Mouse (Mus musculus): ENCODE data around the gene Fam173a. TPM values are rescaled to one million over a fixed set of nuclear protein-coding genes. Genes with fewer than 3 reads are reported as not detected.
A peak's percentile ranks its signal among the peaks of the same experiment; 100 is the strongest.

Gene Fam173a
- total RNA-seq, 1 experiment from 2014 or later: 21.1 TPM

DNA sequence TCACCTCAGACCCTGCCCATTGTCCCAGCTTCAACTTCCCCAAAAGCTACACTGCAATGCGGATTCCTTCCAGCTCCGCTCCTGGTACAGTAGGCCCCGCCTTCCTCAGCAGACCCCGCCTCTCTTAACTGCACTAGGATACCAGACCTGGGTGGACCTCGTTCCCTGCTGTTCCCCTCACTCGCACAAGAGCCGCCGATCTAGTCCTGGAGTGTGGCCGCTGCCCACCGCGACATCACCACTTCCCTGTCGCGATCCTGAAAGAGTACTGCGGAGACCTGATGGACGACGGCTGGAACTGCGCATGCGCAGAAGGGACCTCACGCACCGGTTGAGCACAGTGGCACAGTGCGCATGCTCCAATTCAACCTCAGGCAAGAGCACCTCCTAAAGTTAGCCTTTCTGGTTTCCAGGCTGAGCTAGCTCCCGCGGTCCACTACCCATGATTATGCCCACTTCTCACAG lies 7.4 kb downstream of the Fam173a start, which contains the start of gene Haghl:
TSS of gene Haghl (minus strand) at position 393 of the 465 bp plus-strand sequence.
- peak; percentile 86 to 88 for ATAC-seq (replicated peaks in 1 of 2; ENCODE audit: insufficient read depth in 1 of 2, low FRiP score in 2 of 2, low TSS enrichment in 1 of 2, low read depth in 1 of 2, poor library complexity in 2 of 2, severe bottlenecking in 2 of 2)

- ATAC-seq (replicated peaks in 1 of 2; ENCODE audit: insufficient read depth in 1 of 2, low FRiP score in 2 of 2, low TSS enrichment in 1 of 2, low read depth in 1 of 2, poor library complexity in 2 of 2, severe bottlenecking in 2 of 2): no peak
These were observed 8.7 kb downstream of the Fam173a start for GRCm38 (mm10) chr17:25783861-25784574.

GRCm38 (mm10) chr17:25783086-25783485 lies 9.6 kb downstream of the Fam173a start:
- no peak for ATAC-seq (replicated peaks in 1 of 2; ENCODE audit: insufficient read depth in 1 of 2, low FRiP score in 2 of 2, low TSS enrichment in 1 of 2, low read depth in 1 of 2, poor library complexity in 2 of 2, severe bottlenecking in 2 of 2)

DNA sequence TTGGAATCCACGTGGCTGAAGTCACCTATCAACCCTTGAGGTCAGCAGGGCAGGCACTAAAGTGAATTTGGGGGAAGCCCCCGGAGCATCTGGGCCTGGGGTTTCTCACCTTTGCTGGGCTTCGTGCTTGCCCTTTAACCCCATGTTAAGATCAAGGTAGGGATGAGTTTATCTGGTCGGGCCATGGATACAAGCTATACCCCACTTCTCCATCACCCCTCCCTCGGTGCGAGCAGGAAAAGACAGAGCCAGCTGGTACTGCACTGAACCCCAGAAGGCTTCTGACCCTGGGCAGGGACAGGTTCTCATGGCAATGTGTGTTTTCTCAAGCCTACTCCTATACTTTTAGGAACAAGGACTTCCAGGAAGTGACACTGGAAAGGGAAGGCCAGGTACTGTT lies 11.4 kb downstream of the Fam173a start:
- no peak for ATAC-seq (replicated peaks in 1 of 2; ENCODE audit: insufficient read depth in 1 of 2, low FRiP score in 2 of 2, low TSS enrichment in 1 of 2, low read depth in 1 of 2, poor library complexity in 2 of 2, severe bottlenecking in 2 of 2)

GRCm38 (mm10) chr17:25777948-25778347 lies 14.8 kb downstream of the Fam173a start:
- ATAC-seq (replicated peaks in 1 of 2; ENCODE audit: insufficient read depth in 1 of 2, low FRiP score in 2 of 2, low TSS enrichment in 1 of 2, low read depth in 1 of 2, poor library complexity in 2 of 2, severe bottlenecking in 2 of 2): no peak

DNA sequence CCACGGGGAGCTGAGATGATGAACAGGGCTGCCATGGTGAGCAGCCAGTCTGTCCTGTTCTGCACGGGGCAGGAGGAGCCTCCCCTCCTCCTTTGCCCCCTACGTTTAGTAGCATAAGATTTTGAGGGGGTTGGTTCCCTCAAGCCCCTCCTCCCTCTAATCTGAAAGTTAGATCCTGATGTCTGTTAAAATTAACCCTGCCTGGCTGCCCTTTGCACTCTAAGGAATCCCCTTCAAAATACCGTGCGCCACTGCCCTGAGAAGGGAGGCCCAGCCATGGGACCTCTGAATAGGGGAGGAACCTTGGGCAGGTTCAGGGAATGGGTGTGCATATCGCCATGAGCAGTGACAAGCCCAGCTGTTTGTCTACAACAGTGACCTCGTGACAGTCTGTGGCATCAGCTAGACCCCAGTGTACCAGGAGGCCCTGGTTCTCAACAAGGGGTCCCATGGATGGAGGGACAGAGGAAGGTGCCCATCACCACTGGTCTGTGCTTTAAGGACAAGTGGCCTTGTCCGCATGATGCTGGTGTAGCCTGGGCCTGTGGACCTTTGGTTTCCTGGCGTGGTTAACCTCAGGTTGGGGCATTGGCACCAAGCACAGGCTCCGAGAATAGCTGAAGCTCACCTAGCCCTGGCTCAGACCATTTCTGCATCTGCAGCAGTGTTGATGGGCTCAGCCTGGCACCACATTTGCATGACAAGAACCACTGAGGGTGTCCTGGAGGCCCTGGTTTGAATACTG lies 17.2 kb downstream of the Fam173a start:
- no peak for ATAC-seq (replicated peaks in 1 of 2; ENCODE audit: insufficient read depth in 1 of 2, low FRiP score in 2 of 2, low TSS enrichment in 1 of 2, low read depth in 1 of 2, poor library complexity in 2 of 2, severe bottlenecking in 2 of 2)

- ATAC-seq (replicated peaks in 1 of 2; ENCODE audit: insufficient read depth in 1 of 2, low FRiP score in 2 of 2, low TSS enrichment in 1 of 2, low read depth in 1 of 2, poor library complexity in 2 of 2, severe bottlenecking in 2 of 2): peak; percentile 92 to 94
These were observed 19.1 kb downstream of the Fam173a start, which contains the start of gene Narfl for GRCm38 (mm10) chr17:25773549-25774120. Narfl (plus strand) TSS chr17:25773776.

GRCm38 (mm10) chr17:25769331-25769730 lies 23.4 kb downstream of the Fam173a start:
- ATAC-seq (replicated peaks in 1 of 2; ENCODE audit: insufficient read depth in 1 of 2, low FRiP score in 2 of 2, low TSS enrichment in 1 of 2, low read depth in 1 of 2, poor library complexity in 2 of 2, severe bottlenecking in 2 of 2): no peak

GRCm38 (mm10) chr17:25765886-25766285 lies 26.8 kb downstream of the Fam173a start:
- no peak for ATAC-seq (replicated peaks in 1 of 2; ENCODE audit: insufficient read depth in 1 of 2, low FRiP score in 2 of 2, low TSS enrichment in 1 of 2, low read depth in 1 of 2, poor library complexity in 2 of 2, severe bottlenecking in 2 of 2)

GRCm38 (mm10) chr17:25762591-25762990 lies 30.1 kb downstream of the Fam173a start:
- ATAC-seq (replicated peaks in 1 of 2; ENCODE audit: insufficient read depth in 1 of 2, low FRiP score in 2 of 2, low TSS enrichment in 1 of 2, low read depth in 1 of 2, poor library complexity in 2 of 2, severe bottlenecking in 2 of 2): no peak

- ATAC-seq (replicated peaks in 1 of 2; ENCODE audit: insufficient read depth in 1 of 2, low FRiP score in 2 of 2, low TSS enrichment in 1 of 2, low read depth in 1 of 2, poor library complexity in 2 of 2, severe bottlenecking in 2 of 2): no peak
These were observed 31.1 kb downstream of the Fam173a start for GRCm38 (mm10) chr17:25761561-25761970.

DNA sequence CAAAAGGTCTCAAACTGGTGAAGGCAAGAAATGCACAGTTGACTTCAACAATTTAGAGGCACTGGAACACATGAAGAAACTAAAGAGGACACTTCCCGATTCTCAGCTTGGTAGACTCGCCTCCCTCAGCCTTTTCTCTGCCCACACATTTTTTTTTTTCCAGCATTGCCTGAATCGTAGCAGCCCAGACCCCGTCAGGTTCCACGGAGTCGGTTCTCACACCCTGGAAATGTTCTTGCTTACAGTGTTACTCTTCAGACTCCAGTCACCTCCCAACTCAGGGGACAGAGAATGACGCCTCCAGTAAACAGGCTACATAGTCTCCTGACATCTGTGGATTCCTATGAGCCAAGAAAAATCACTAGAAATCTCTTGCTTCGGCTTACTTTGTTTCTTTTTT lies 32.6 kb downstream of the Fam173a start:
- ATAC-seq (replicated peaks in 1 of 2; ENCODE audit: insufficient read depth in 1 of 2, low FRiP score in 2 of 2, low TSS enrichment in 1 of 2, low read depth in 1 of 2, poor library complexity in 2 of 2, severe bottlenecking in 2 of 2): no peak

- no peak for ATAC-seq (replicated peaks in 1 of 2; ENCODE audit: insufficient read depth in 1 of 2, low FRiP score in 2 of 2, low TSS enrichment in 1 of 2, low read depth in 1 of 2, poor library complexity in 2 of 2, severe bottlenecking in 2 of 2)
These were observed 35.0 kb downstream of the Fam173a start for GRCm38 (mm10) chr17:25757691-25758090.

- no peak; a peak in 1 of 4 replicates for ATAC-seq (replicated peaks in 1 of 2; ENCODE audit: insufficient read depth in 1 of 2, low FRiP score in 2 of 2, low TSS enrichment in 1 of 2, low read depth in 1 of 2, poor library complexity in 2 of 2, severe bottlenecking in 2 of 2)
These were observed 36.1 kb downstream of the Fam173a start for GRCm38 (mm10) chr17:25756378-25757242.

- ATAC-seq (replicated peaks in 1 of 2; ENCODE audit: insufficient read depth in 1 of 2, low FRiP score in 2 of 2, low TSS enrichment in 1 of 2, low read depth in 1 of 2, poor library complexity in 2 of 2, severe bottlenecking in 2 of 2): no peak
These were observed 36.9 kb downstream of the Fam173a start for GRCm38 (mm10) chr17:25755627-25756377.

DNA sequence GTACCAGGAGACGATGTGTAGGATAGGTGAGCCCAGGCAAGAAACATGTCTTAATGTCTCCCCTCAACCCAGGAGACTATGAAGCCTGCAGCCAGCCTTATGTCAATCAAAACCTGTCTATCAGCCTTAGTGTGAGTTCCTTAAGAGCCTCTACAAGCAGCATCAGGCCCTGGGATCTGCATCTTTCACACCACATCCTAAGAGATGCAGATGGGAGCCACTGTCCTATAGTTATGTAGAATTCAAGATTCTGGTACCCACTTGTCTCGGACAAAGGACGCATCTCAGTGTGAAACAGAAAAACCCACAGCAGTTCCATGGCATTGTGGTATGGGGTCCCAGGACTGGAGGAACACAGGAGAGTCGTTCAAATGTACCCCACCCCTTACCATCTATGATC lies 37.6 kb downstream of the Fam173a start:
- ATAC-seq (replicated peaks in 1 of 2; ENCODE audit: insufficient read depth in 1 of 2, low FRiP score in 2 of 2, low TSS enrichment in 1 of 2, low read depth in 1 of 2, poor library complexity in 2 of 2, severe bottlenecking in 2 of 2): no peak

DNA sequence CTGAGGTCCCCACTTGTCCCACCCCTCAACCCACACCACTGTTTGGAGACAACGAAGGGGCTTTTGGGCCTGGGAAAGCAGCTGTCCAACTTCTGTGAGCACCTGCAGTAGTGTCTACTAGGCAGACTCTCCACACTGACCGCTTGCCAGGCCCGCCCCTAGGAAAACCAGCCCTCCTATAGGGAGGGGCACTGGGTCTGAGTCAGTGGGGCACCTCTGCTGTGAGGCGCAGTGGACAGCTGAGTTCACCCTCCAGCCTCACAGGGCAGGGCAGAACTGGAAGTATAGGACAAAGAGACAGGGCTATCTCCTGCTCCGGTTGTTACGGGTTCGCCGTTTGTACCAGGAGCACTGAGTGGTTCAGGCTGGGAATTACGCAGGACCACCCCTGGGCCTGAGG lies 38.5 kb downstream of the Fam173a start, which contains the start of gene Msln:
TSS of gene Msln (minus strand) at position 138 of the 400 bp plus-strand sequence.
- no peak for ATAC-seq (replicated peaks in 1 of 2; ENCODE audit: insufficient read depth in 1 of 2, low FRiP score in 2 of 2, low TSS enrichment in 1 of 2, low read depth in 1 of 2, poor library complexity in 2 of 2, severe bottlenecking in 2 of 2)
